Mouse (Mus musculus) heart, postnatal 0 days (tissue): Measurements from ENCODE around the gene 2900026A02Rik. TPM values are rescaled to one million over a fixed set of nuclear protein-coding genes. Genes with fewer than 3 reads are reported as not detected.
A peak's percentile ranks its signal among the peaks of the same experiment; 100 is the strongest.

Experiments used
- ATAC-seq: fragments of 200-750 bp; cut with Nextera tagmentation; 2 replicates; pipeline ENCODE4 v1.8.0; 2017; ENCODE audit warnings: low read depth, moderate number of reproducible peaks, moderate library complexity; ENCODE audit not compliant: insufficient read depth
- DNase-seq: peaks from one replicate; pipeline ENCODE4 v3.0.0-alpha.2; 2016; ENCODE audit warnings: low spot score
- H3K27ac ChIP-seq: fragments of 300-500 bp; sonication (generic); 2 replicates; pipeline ENCODE4 v1.5.1; 2014; ENCODE audit warnings: low read depth, mild to moderate bottlenecking
- H3K27me3 ChIP-seq: fragments of 300-500 bp; sonication (generic); 2 replicates; pipeline ENCODE4 v1.6.1; 2014; ENCODE audit warnings: low read length, mixed read lengths; ENCODE audit not compliant: control insufficient read depth, insufficient read depth
- H3K36me3 ChIP-seq: fragments of 300-500 bp; sonication (generic); replicated peaks from 2 replicates; pipeline ENCODE4 v1.6.1; 2014; ENCODE audit warnings: low read length, mixed read lengths; ENCODE audit not compliant: control insufficient read depth, insufficient read depth
- H3K4me1 ChIP-seq: fragments of 300-500 bp; sonication (generic); 2 replicates; pipeline ENCODE4 v1.6.1; 2014; ENCODE audit warnings: antibody characterized with exemption; ENCODE audit not compliant: control insufficient read depth, insufficient read depth
- H3K4me2 ChIP-seq: fragments of 300-500 bp; sonication (generic); 2 replicates; pipeline ENCODE4 v1.6.1; 2014; ENCODE audit warnings: low read depth, mild to moderate bottlenecking, low read length, moderate library complexity
- H3K4me3 ChIP-seq: fragments of 300-500 bp; sonication (generic); 2 replicates; pipeline ENCODE4 v1.5.1; 2014; ENCODE audit warnings: low read depth, low read length
- H3K9ac ChIP-seq: fragments of 300-500 bp; sonication (generic); replicated peaks from 2 replicates; pipeline ENCODE4 v1.6.1; 2014; ENCODE audit warnings: low read depth, low read length, mixed read lengths
- H3K9me3 ChIP-seq: fragments of 300-500 bp; sonication (generic); replicated peaks from 2 replicates; pipeline ENCODE4 v1.6.1; 2016; ENCODE audit warnings: low read length; ENCODE audit not compliant: control insufficient read depth
- CTCF ChIP-seq: IDR thresholded peaks from 2 replicates; pipeline ENCODE4 v1.5.1; 2016; ENCODE audit warnings: antibody characterized with exemption, control low read depth, low read depth
- EP300 ChIP-seq: IDR thresholded peaks from 2 replicates; pipeline ENCODE4 v1.6.1; 2016; ENCODE audit warnings: antibody characterized with exemption, low read depth
- WGBS: fragments of 180-500 bp; shearing (Covaris S2); extraction: QIAGEN DNeasy Blood & Tissue Kit; methylation state at CpG from one replicate; pipeline ENCODE4 v1.1.7; 2014; 5-methylcytosine and 5-hydroxymethylcytosine counted together
- polyA plus RNA-seq: library from polyadenylated mRNA; unstranded; fragments of >200 nt; fragmentation: Nextera tagmentation; extraction: Ambion mirVana; gene quantifications from 2 replicates; pipeline ENCODE4 v1.2.1, GENCODE M21; 2015
- total RNA-seq: library from RNA; depleted of rRNA; stranded (reverse); fragments of >200 nt; gene quantifications from 2 replicates; pipeline ENCODE4 v1.2.3, GENCODE M21; 2014; ENCODE audit warnings: low replicate concordance

Gene 2900026A02Rik
- total and polyA plus RNA-seq, 2 experiments from 2014 or later, result 10.2 to 18.9 TPM

GRCm38 (mm10) chr5:113155133-113155532, 65.9 kb downstream of the 2900026A02Rik start:
- DNase-seq (peak; percentile 74), ATAC-seq (peak; percentile 19; the same call in 1 of the 2 replicates)
- no peaks in the 10 kb centered on the region for H3K36me3 ChIP-seq
- 0 out of 2 replicates have a peak, but pooled peaks cover 7% of the 10 kb centered on the region for H3K27me3 ChIP-seq
- H3K9me3 ChIP-seq, result no peaks in the 10 kb centered on the region
- WGBS, result 6% methylated on average over 8 of the region's 8 CpGs
- H3K9ac ChIP-seq, result no peak overlapping the region
- H3K4me3 ChIP-seq, result no peak overlapping the region
- TF ChIP-seq EP300 (no peak), CTCF (peak; percentile 99)
- H3K4me1 ChIP-seq, result peaks cover 33% of the 10 kb centered on the region
- H3K27ac ChIP-seq, result no peak overlapping the region
- no peak overlapping the region for H3K4me2 ChIP-seq

- Histone ChIP-seq H3K9ac (no peak overlapping the region), H3K36me3 (no peaks in the 10 kb centered on the region), H3K27ac (no peak overlapping the region), H3K4me2 (no peak overlapping the region), H3K4me3 (no peak overlapping the region), H3K27me3 (0 out of 2 replicates have a peak, but pooled peaks cover 7% of the 10 kb centered on the region), H3K4me1 (peaks cover 33% of the 10 kb centered on the region), H3K9me3 (no peaks in the 10 kb centered on the region)
- ATAC-seq, result no peak
- DNase-seq, result no peak
- 85% methylated on average over 5 of the region's 5 CpGs for WGBS
- TF ChIP-seq EP300 (no peak), CTCF (no peak)
Measured at GRCm38 (mm10) chr5:113154441-113154840, 66.6 kb downstream of the 2900026A02Rik start.

- WGBS, result 80% methylated on average over 5 of the region's 5 CpGs
- no peak for ATAC-seq
- no peak for TF ChIP-seq CTCF
- TF ChIP-seq EP300, result no peak
- H3K9ac ChIP-seq, result no peak overlapping the region; the same call in 1 of the 2 replicates
- H3K27me3 ChIP-seq, result 0 out of 2 replicates have a peak, but pooled peaks cover 6% of the 10 kb centered on the region
- H3K4me1 ChIP-seq, result peaks cover 32% of the 10 kb centered on the region
- H3K36me3 ChIP-seq, result no peaks in the 10 kb centered on the region
- H3K4me2 ChIP-seq, result no peak overlapping the region
- H3K9me3 ChIP-seq, result no peaks in the 10 kb centered on the region
- H3K27ac ChIP-seq, result no peak overlapping the region
- DNase-seq, result no peak
- H3K4me3 ChIP-seq, result no peak overlapping the region
Measured at GRCm38 (mm10) chr5:113153508-113153830, 67.6 kb downstream of the 2900026A02Rik start.

GRCm38 (mm10) chr5:113152663-113153507, 68.2 kb downstream of the 2900026A02Rik start:
- no peak for DNase-seq
- no peak overlapping the region; the same call in 1 of the 2 replicates for H3K9ac ChIP-seq
- WGBS, result 44% methylated on average over 22 of the region's 22 CpGs
- H3K36me3 ChIP-seq, result no peaks in the 10 kb centered on the region
- peak; percentile 49; the same call in 1 of the 2 replicates for ATAC-seq
- TF ChIP-seq CTCF (no peak), EP300 (no peak)
- 0 out of 2 replicates have a peak, but pooled peaks cover 3% of the 10 kb centered on the region for H3K27me3 ChIP-seq
- H3K4me2 ChIP-seq, result no peak overlapping the region
- peak overlapping the region; percentile 56 for H3K27ac ChIP-seq
- no peaks in the 10 kb centered on the region for H3K9me3 ChIP-seq
- no peak overlapping the region for H3K4me3 ChIP-seq
- H3K4me1 ChIP-seq, result peaks cover 32% of the 10 kb centered on the region

GRCm38 (mm10) chr5:113151554-113152103, 69.4 kb downstream of the 2900026A02Rik start:
- no peak for ATAC-seq
- peaks cover 31% of the 10 kb centered on the region for H3K4me1 ChIP-seq
- H3K36me3 ChIP-seq, result no peaks in the 10 kb centered on the region
- H3K27me3 ChIP-seq, result 0 out of 2 replicates have a peak, but pooled peaks cover 3% of the 10 kb centered on the region
- peak overlapping the region; percentile 72 for H3K27ac ChIP-seq
- DNase-seq, result no peak
- H3K9ac ChIP-seq, result no peak overlapping the region
- H3K9me3 ChIP-seq, result no peaks in the 10 kb centered on the region
- H3K4me3 ChIP-seq, result no peak overlapping the region
- 36% methylated on average over 11 of the region's 11 CpGs for WGBS
- H3K4me2 ChIP-seq, result no peak overlapping the region
- TF ChIP-seq CTCF (no peak), EP300 (0 out of 2 replicates have a peak, but pooled peaks have one; percentile 39)
